Mouse (Mus musculus) limb, embryonic 13.5 days (tissue): ENCODE results near the gene Pagr1b. TPM values are rescaled to one million over a fixed set of nuclear protein-coding genes. Genes with fewer than 3 reads are reported as not detected.

Experiments used
- ATAC-seq: fragments of 200-750 bp; cut with Nextera tagmentation; 2 replicates; pipeline ENCODE4 v1.8.0; 2017; ENCODE audit warnings: low read depth, moderate number of reproducible peaks, moderate TSS enrichment; ENCODE audit not compliant: low FRiP score
- H3K27ac ChIP-seq: fragments of 300-500 bp; sonication (generic); 2 replicates; pipeline ENCODE4 v1.5.1; 2015; ENCODE audit warnings: inconsistent platforms, mild to moderate bottlenecking, moderate library complexity
- H3K27me3 ChIP-seq: fragments of 300-500 bp; sonication (generic); 2 replicates; pipeline ENCODE4 v1.6.1; 2015; ENCODE audit warnings: mild to moderate bottlenecking, inconsistent platforms
- H3K36me3 ChIP-seq: fragments of 300-500 bp; sonication (generic); 2 replicates; pipeline ENCODE4 v1.6.1; 2015; ENCODE audit warnings: inconsistent platforms, mild to moderate bottlenecking, moderate library complexity
- H3K4me1 ChIP-seq: fragments of 300-500 bp; sonication (generic); 2 replicates; pipeline ENCODE4 v1.6.1; 2015; ENCODE audit warnings: inconsistent platforms
- H3K4me2 ChIP-seq: fragments of 300-500 bp; sonication (generic); replicated peaks from 2 replicates; pipeline ENCODE4 v1.6.1; 2015; ENCODE audit warnings: inconsistent platforms, mild to moderate bottlenecking, moderate library complexity
- H3K4me3 ChIP-seq: fragments of 300-500 bp; sonication (generic); 2 replicates; pipeline ENCODE4 v1.5.1; 2015; ENCODE audit warnings: moderate library complexity, mild to moderate bottlenecking, inconsistent platforms
- H3K9ac ChIP-seq: fragments of 300-500 bp; sonication (generic); 2 replicates; pipeline ENCODE4 v1.6.1; 2015; ENCODE audit warnings: mild to moderate bottlenecking, inconsistent platforms
- H3K9me3 ChIP-seq: fragments of 300-500 bp; sonication (generic); 2 replicates; pipeline ENCODE4 v1.6.1; 2016; ENCODE audit warnings: inconsistent platforms
- WGBS: fragments of 180-500 bp; shearing (Covaris S2); methylation state at CpG from one replicate; pipeline ENCODE4 v1.1.7; 2015; 5-methylcytosine and 5-hydroxymethylcytosine counted together
- polyA plus RNA-seq: library from polyadenylated mRNA; unstranded; fragments of >200 nt; fragmentation: Nextera tagmentation; extraction: Ambion mirVana; gene quantifications from 2 replicates; pipeline ENCODE4 v1.2.1, GENCODE M21; 2015

Pagr1b gene
- polyA plus RNA-seq, 1 experiment from 2014 or later: 0.31 TPM

- no peak for ATAC-seq
- H3K27ac ChIP-seq: peak overlapping the region; percentile 29; the same call in 1 of the 2 replicates
- peaks cover 44% of the 10 kb centered on the region for H3K36me3 ChIP-seq
- H3K9me3 ChIP-seq: no peaks in the 10 kb centered on the region
- H3K4me1 ChIP-seq: peaks cover 85% of the 10 kb centered on the region
- H3K27me3 ChIP-seq: no peaks in the 10 kb centered on the region
- H3K4me3 ChIP-seq: peak overlapping the region; percentile 80; the same call in 1 of the 2 replicates
- peak overlapping the region; percentile 98 for H3K4me2 ChIP-seq
- H3K9ac ChIP-seq: peak overlapping the region; percentile 86
- 76% methylated on average over 15 of the region's 15 CpGs for WGBS
Measured at GRCm38 (mm10) chr7:127018416-127019305, 2.4 kb upstream of the Pagr1b start.

- peak overlapping the region; percentile 29 for H3K27ac ChIP-seq
Measured at GRCm38 (mm10) chr7:127017950-127018345, 1.7 kb upstream of the Pagr1b start.

GRCm38 (mm10) chr7:127016971-127017949 is 976 bp upstream of the Pagr1b start, which contains the start of gene Pagr1a:
TSS of gene Pagr1a (minus strand) at chr7:127017352.
- Histone ChIP-seq H3K27ac (peak within 1 kb of the TSS; percentile 96), H3K4me1 (peaks cover 70% of the 10 kb centered on the region), H3K9ac (peak within 1 kb of the TSS; percentile 86), H3K4me3 (peak within 1 kb of the TSS; percentile 80), H3K9me3 (no peaks in the 10 kb centered on the region), H3K4me2 (peak within 1 kb of the TSS; percentile 98), H3K36me3 (peaks cover 44% of the 10 kb centered on the region), H3K27me3 (no peaks in the 10 kb centered on the region)
- 3% methylated on average over 39 of the region's 39 CpGs for WGBS
- ATAC-seq: peak; percentile 77

More at GRCm38 (mm10) chr7:127017950-127018345, 1.7 kb upstream of the Pagr1b start:
- Histone ChIP-seq H3K4me1 (peaks cover 77% of the 10 kb centered on the region), H3K4me3 (peak overlapping the region; percentile 80; the same call in 1 of the 2 replicates), H3K4me2 (peak overlapping the region; percentile 98), H3K36me3 (peaks cover 44% of the 10 kb centered on the region), H3K9ac (peak overlapping the region; percentile 86), H3K27me3 (no peaks in the 10 kb centered on the region), H3K9me3 (no peaks in the 10 kb centered on the region)
- no peak for ATAC-seq
- WGBS: 50% methylated on average over 6 of the region's 6 CpGs

- H3K36me3 ChIP-seq: peaks cover 42% of the 10 kb centered on the region
- ATAC-seq: peak; percentile 37
- peak overlapping the region; percentile 98 for H3K4me2 ChIP-seq
- WGBS: under 1% methylated on average over 22 of the region's 22 CpGs
- peaks cover 63% of the 10 kb centered on the region for H3K4me1 ChIP-seq
- no peaks in the 10 kb centered on the region for H3K9me3 ChIP-seq
- H3K4me3 ChIP-seq: peak overlapping the region; percentile 80
- H3K9ac ChIP-seq: peak overlapping the region; percentile 86
- H3K27ac ChIP-seq: peak overlapping the region; percentile 96
- no peaks in the 10 kb centered on the region for H3K27me3 ChIP-seq
Measured at GRCm38 (mm10) chr7:127016486-127016938, 228 bp upstream of the Pagr1b start.

- H3K4me2 ChIP-seq: peak overlapping the region; percentile 98
- H3K4me3 ChIP-seq: peak overlapping the region; percentile 80
- under 1% methylated on average over 10 of the region's 10 CpGs for WGBS
- H3K27me3 ChIP-seq: no peaks in the 10 kb centered on the region
- H3K36me3 ChIP-seq: peaks cover 45% of the 10 kb centered on the region
- H3K4me1 ChIP-seq: peaks cover 59% of the 10 kb centered on the region
- H3K9me3 ChIP-seq: no peaks in the 10 kb centered on the region
- H3K9ac ChIP-seq: peak overlapping the region; percentile 86
- peak overlapping the region; percentile 96 for H3K27ac ChIP-seq
- 0 out of 2 replicates have a peak, but pooled peaks have one; percentile 8 for ATAC-seq
Measured at GRCm38 (mm10) chr7:127016081-127016480, 203 bp downstream of the Pagr1b start.

- H3K4me3 ChIP-seq: peak overlapping the region; percentile 10; the same call in 1 of the 2 replicates
- WGBS: 91% methylated on average over 12 of the region's 12 CpGs
Measured at GRCm38 (mm10) chr7:127014993-127015392, 1.3 kb downstream of the Pagr1b start.

GRCm38 (mm10) chr7:127014320-127014719 is 2.0 kb downstream of the Pagr1b start, which contains the start of gene Mvp:
TSS of gene Mvp (minus strand) at chr7:127014621.
- Histone ChIP-seq H3K9ac (peak within 1 kb of the TSS; percentile 86), H3K36me3 (peaks cover 45% of the 10 kb centered on the region), H3K4me1 (peaks cover 42% of the 10 kb centered on the region), H3K27ac (no peak within 1 kb of the TSS), H3K27me3 (no peaks in the 10 kb centered on the region), H3K9me3 (no peaks in the 10 kb centered on the region), H3K4me2 (peak within 1 kb of the TSS; percentile 98), H3K4me3 (peak within 1 kb of the TSS; percentile 80)
- ATAC-seq: no peak
- 47% methylated on average over 11 of the region's 11 CpGs for WGBS

More at GRCm38 (mm10) chr7:127014993-127015392, 1.3 kb downstream of the Pagr1b start:
- Histone ChIP-seq H3K9ac (peak overlapping the region; percentile 86), H3K9me3 (no peaks in the 10 kb centered on the region), H3K36me3 (peaks cover 45% of the 10 kb centered on the region), H3K4me1 (peaks cover 48% of the 10 kb centered on the region), H3K27ac (no peak overlapping the region), H3K4me2 (peak overlapping the region; percentile 98), H3K27me3 (no peaks in the 10 kb centered on the region)
- no peak for ATAC-seq

GRCm38 (mm10) chr7:127013385-127013784 is 2.9 kb downstream of the Pagr1b start:
- H3K9me3 ChIP-seq: no peaks in the 10 kb centered on the region
- H3K27me3 ChIP-seq: no peaks in the 10 kb centered on the region
- 92% methylated on average over 6 of the region's 6 CpGs for WGBS
- H3K4me3 ChIP-seq: no peak overlapping the region
- H3K9ac ChIP-seq: 0 out of 2 replicates have a peak overlapping the region, but pooled peaks have one; percentile 2
- H3K4me1 ChIP-seq: peaks cover 32% of the 10 kb centered on the region
- H3K4me2 ChIP-seq: no peak overlapping the region
- peaks cover 45% of the 10 kb centered on the region for H3K36me3 ChIP-seq
- H3K27ac ChIP-seq: no peak overlapping the region
- no peak for ATAC-seq

GRCm38 (mm10) chr7:127012845-127013244 is 3.4 kb downstream of the Pagr1b start:
- H3K9ac ChIP-seq: 0 out of 2 replicates have a peak overlapping the region, but pooled peaks have one; percentile 13
- no peak for ATAC-seq
- H3K4me1 ChIP-seq: peaks cover 27% of the 10 kb centered on the region
- WGBS: 96% methylated on average over 10 of the region's 10 CpGs
- peaks cover 45% of the 10 kb centered on the region for H3K36me3 ChIP-seq
- H3K9me3 ChIP-seq: no peaks in the 10 kb centered on the region
- no peak overlapping the region for H3K4me2 ChIP-seq
- no peak overlapping the region for H3K27ac ChIP-seq
- no peak overlapping the region for H3K4me3 ChIP-seq
- H3K27me3 ChIP-seq: no peaks in the 10 kb centered on the region

- Histone ChIP-seq H3K4me3 (no peak overlapping the region), H3K36me3 (peaks cover 45% of the 10 kb centered on the region), H3K9ac (no peak overlapping the region), H3K27me3 (no peaks in the 10 kb centered on the region), H3K9me3 (no peaks in the 10 kb centered on the region), H3K4me2 (no peak overlapping the region), H3K4me1 (peaks cover 23% of the 10 kb centered on the region), H3K27ac (no peak overlapping the region)
- 88% methylated on average over 6 of the region's 6 CpGs for WGBS
- ATAC-seq: no peak
Measured at GRCm38 (mm10) chr7:127012374-127012773, 3.9 kb downstream of the Pagr1b start.

GRCm38 (mm10) chr7:127011717-127012116 is 4.6 kb downstream of the Pagr1b start:
- peaks cover 23% of the 10 kb centered on the region for H3K4me1 ChIP-seq
- H3K9ac ChIP-seq: no peak overlapping the region
- H3K27ac ChIP-seq: no peak overlapping the region
- H3K27me3 ChIP-seq: no peaks in the 10 kb centered on the region
- H3K9me3 ChIP-seq: no peaks in the 10 kb centered on the region
- peaks cover 45% of the 10 kb centered on the region for H3K36me3 ChIP-seq
- no peak overlapping the region for H3K4me2 ChIP-seq
- ATAC-seq: no peak
- 81% methylated on average over 2 of the region's 2 CpGs for WGBS
- H3K4me3 ChIP-seq: no peak overlapping the region
